Mouse (Mus musculus) spleen, postnatal 14 days (tissue): ENCODE data around the gene Tmsb15b2.
"Not testable (repeated sequence)": the region's sequence is repeated elsewhere in the genome, so short reads cannot be mapped to it uniquely, and the experiment has no call there.

Experiments used
- DNase-seq, 2 experiments: peaks; one replicate each; pipeline ENCODE4 v3.0.0; 2021 to 2022; ENCODE audit warnings: low spot score in 2 of 2

The Tmsb15b2 gene

DNA sequence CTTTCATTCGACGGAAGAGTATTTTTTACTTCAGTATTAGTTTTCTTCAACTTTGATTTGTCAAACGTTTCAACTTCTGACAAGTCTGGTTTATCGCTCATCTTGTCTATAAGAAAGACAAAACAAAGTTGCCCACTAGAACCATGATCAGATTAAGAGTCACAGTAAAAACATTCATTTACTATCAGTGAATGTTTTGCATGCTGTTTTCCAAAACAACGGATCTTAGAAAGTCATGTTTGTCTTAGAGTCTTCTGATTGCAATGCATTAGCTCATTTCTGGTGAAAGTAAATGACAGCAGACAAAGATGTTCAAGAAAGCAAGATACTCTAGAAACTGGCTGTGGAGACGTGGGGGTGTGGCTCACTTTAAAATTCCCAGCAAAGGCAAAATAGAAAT, at the start of gene Tmsb15b2:
Gene Tmsb15b2 (minus strand): TSS at position 101 of the 400 bp plus-strand sequence.
- not testable (repeated sequence) for DNase-seq

GRCm38 (mm10) chrX:137019310-137019709, 44.0 kb upstream of the Tmsb15b2 start:
- peak; percentile 21 to 55 for DNase-seq

GRCm38 (mm10) chrX:137017668-137018067, 42.4 kb upstream of the Tmsb15b2 start:
- DNase-seq, result no peak

- DNase-seq, result peak in 1 of 2 experiments; percentile 35
These were observed 39.9 kb upstream of the Tmsb15b2 start for GRCm38 (mm10) chrX:137015099-137015709.

DNA sequence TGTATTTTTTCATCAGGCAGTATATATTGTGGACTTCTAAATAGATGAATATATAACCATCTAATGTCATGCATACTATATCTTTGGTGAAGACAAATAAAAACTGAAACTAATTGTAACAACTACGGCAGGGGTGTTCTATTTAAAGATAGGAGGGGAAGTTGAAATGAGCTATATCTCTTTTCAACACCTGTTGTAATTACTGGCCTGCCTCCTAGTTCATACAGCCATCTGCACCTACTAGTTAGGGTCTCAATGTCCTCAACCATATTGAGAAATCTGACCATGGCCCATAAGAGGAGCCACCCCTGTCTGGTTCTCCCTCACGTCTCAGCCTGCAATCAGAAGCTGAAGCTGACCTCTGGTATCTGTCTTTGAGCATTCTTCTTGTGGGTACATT, 21.0 kb upstream of the Tmsb15b2 start:
- no peak for DNase-seq

GRCm38 (mm10) chrX:136993641-136994040, 18.3 kb upstream of the Tmsb15b2 start:
- no peak for DNase-seq

DNA sequence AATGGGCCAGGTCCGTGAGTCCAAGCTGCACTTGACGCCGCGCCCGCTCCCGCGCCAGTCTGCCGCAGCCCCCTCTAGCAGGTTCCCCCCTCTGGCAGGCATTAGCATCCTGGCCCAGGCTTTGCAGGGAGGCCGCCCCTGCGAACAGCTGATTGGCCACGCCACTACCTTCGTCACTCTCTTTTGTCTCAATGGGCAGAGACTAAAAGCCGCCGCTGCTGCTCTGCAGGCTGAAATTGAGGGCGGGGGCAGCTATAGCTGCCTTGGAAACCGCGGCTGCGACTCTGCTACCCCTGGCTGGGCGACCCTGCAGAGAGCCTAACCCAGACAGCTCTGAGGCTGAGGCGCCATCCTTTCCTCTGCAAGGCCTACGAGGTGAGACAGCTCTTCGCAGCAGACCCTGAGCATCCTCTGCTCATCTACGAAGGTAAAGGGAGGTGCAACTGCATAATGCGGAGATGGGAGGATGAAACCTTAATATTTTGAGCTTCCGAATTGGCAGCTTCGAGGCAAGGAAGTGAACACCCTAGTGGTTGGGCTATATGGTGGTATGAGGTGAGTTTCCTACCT, 17.8 kb upstream of the Tmsb15b2 start, which contains the start of gene Zcchc18:
Gene Zcchc18 (plus strand): TSS at position 178 of the 570 bp plus-strand sequence.
- DNase-seq, result peak; percentile 25 to 29

GRCm38 (mm10) chrX:136992191-136992965, 17.1 kb upstream of the Tmsb15b2 start:
- no peak for DNase-seq

DNA sequence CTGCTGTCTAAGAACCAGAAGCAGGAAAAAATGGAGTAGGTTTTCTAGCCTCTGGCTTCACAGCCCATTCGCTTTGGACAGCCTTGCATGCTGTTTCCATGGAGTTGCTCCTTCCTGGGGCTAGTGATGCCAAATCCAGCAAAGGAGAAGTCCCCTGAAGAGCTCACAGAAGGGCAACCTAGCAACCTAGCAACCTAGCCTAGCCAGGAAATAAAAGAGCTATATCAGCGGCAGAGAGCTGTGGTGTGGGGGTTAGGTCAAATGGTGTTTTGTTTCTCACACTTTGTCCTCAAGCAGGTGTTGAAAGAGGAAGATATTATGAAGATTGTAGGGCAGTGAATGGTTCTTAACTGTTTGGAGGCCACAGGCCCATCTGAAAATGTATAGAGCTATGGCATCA, 16.0 kb upstream of the Tmsb15b2 start:
- DNase-seq, result no peak

DNA sequence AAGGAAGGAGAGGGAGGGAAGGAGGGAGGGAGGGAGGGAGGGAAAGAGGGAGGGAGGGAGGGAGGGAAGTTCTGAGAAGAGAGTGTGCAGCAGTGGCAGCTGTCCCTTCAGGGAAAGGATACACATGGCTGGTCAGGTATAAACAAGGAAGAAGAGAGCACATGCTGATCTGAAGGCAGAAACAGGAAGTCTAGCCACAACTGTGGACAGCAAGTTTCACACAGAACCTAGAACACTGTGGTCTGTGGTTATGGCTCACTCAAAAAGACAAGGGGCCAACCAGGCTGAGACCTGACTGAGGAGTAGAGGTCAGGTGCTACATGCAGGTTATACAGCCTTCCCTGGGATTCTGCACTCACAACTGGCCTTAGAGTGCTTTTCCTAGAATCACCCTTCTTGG, 10.7 kb upstream of the Tmsb15b2 start:
- DNase-seq, result no peak

GRCm38 (mm10) chrX:136978616-136979015, 3.3 kb upstream of the Tmsb15b2 start:
- no peak for DNase-seq

GRCm38 (mm10) chrX:136976424-136977084, 1.3 kb upstream of the Tmsb15b2 start, which contains the start of the genes Tmsb15l and Tmsb15b1:
TSS of gene Tmsb15l (minus strand) at chrX:136976869.
TSS of gene Tmsb15b1 (minus strand) at chrX:136976874.
- DNase-seq, result no peak

- no peak for DNase-seq
These were observed 15.6 kb downstream of the Tmsb15b2 start for GRCm38 (mm10) chrX:136959688-136960087.

DNA sequence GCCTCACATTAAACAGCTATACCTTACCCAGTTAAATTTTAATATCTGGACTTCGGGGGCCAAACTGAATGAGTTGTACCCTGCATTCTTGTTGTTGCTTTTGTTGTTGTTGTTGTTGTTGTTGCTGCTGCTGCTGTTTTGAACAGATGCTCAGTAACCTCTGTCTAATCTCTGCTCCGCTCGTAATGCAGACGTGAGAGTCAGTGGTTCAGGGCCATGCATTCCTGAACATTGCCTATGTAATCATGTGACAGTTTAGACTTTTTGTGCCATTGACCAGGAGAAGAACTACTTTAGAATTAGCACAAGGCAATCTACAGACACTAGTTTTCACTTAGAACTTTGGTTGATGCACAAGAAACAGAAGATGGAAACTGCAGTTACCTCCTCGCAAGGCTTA, 17.0 kb downstream of the Tmsb15b2 start:
- not testable (repeated sequence) for DNase-seq

DNA sequence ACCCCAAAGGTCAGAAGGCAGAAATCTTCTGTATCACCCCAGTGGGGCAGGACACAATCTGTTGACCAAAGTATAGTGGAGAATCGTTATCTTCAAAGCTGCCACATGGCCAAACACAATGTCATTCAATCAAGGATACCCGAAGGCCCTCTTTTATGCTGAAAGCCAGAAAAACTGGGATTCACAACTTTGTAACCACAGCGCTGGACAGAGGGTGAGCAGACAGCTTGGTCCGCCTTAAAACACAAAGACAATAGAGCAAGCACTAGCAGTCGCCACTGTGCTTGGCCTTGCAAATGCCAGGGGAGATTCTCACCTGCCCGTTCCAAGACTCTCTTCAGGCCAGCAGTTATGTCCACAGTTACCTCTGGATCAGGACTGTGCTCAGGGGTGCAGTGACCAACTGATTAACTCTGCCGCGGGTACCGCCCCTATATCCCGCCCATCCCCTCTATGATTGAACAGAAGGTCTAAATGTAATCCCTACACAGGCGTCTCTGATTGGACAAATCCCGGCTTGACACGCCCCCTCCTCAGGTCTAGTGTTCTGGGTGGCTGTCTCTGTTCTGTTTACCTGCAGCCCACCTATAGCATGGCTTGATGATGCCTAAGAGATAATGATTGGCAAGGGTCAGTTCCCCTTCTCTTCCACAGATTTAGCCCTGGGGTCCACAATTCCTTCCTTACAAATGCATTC, 17.6 kb downstream of the Tmsb15b2 start:
- DNase-seq, result peak in 1 of 2 experiments; percentile 29

DNA sequence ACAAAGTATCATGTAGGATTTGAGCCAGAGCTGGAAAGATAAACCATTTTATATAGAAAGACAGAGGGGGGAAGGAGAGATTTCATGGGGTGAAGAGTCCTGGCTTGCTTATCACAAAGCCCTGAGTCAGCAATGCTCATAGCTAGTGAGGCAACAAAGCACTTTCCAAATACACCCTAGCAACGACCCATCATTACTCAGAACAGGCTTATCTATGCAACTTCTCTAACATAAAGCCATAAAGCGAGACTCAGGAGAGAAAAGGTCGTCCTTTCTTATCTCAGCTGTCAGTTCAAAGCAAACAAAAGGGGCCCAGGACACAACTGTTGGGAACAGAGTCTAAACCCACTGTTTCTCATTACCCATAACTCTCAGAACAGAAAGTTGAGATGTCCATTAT, 37.3 kb downstream of the Tmsb15b2 start:
- DNase-seq, result no peak

DNA sequence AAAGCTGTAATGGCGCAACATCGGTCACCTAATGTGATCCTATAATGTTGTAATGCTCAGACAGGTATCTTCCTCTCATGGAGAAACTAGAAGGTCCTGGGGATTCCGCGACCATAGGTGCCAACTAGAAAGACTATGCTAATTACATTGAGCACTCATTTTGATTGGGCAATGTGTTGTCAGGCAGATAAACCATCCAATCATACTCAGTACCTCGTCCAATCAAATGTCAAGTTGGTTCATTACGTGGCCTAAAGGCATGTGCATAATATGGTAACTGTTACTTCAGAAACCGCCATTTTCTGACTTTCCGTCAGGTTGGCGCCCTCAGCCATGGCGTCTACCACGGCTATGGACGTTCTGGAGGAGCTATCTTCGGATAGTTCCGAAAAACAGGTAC, 48.3 kb downstream of the Tmsb15b2 start, which contains the start of gene H2bfm:
Gene H2bfm (plus strand): TSS at position 295 of the 400 bp plus-strand sequence.
- DNase-seq, result no peak

DNA sequence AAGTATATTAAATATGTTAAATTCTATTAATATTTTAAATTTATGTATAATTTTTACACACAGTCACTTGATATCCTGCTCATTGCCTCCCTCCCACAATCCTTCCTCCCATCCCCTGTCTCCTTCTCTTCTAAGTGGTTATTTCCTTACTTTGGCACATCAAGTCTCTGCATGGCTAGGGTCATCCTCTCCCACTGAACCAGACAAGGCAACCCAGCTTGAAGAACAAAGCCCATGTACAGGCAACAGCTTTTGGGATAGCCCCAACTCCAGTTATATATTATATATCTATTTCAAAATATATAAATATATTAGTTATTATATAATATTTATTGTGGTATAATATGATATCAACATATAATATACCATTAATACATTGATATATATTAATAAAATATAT, 49.4 kb downstream of the Tmsb15b2 start:
- DNase-seq, result no peak
